Mouse (Mus musculus) adrenal gland, adult (tissue): ENCODE measurements around the gene Nxpe3.

Experiments
- DNase-seq, 2 experiments: peaks; one replicate each; pipeline ENCODE4 v3.0.0; 2022 to 2023; ENCODE audit warnings: low spot score in 1 of 2; ENCODE audit not compliant: inconsistent age in 2 of 2

Nxpe3 gene

DNA sequence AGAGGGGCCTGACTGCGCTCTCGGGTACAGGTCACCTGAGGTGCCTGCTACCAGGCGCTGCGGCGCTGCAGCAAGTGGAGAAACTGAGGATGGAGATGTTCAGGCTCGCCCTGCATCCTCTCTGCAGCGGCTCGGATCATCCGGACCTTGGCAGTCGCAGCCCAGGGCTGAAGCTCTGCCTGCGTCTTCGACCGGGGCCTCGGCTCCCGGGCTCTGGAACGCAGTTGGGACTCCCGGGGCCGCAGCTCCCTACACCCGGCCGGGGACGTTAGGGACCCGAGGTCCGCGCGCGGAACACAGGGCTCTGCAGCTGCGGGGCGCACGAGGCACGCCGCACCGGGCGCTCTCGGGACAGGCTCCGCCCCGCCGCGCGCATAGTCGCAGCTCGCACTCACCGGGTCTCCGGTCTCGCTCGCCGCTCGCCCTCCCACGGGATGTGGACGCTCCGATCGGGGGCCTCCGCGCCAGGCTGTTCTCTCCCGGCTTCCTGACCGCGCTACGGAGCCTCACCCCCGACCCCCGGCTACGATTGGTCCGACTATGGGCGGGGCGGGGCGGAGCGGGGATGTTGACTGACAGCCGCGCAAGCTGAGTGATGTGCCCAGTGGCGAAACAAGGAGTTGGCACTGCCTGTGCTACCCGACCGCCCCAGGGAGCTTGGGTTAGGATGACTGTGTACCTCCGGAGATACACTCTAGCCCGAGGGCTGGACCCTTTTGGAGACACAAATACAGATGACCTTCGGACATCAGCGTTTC, at the start of gene Nxpe3:
TSS of gene Nxpe3 (minus strand) at position 393 of the 758 bp plus-strand sequence.
- peak; percentile 87 to 96 for DNase-seq

DNA sequence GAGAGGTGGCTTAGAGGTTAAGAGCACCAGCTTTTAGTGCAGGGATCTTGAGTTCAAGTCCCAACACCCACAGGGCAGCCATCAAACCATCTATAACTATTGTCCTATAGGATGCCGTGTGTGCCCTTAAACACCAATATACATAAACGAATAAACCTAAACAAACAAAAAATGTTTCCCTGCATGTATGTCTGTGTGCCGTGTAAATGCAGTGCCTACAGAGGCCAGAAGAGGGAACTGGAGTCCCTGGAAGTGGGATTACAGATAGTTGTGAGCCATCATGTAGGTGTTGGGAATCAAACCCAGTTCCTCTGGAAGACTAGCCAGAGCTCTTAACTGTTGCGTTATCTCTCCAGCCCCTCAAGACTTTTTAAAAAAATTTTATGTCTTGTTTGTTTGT, 45.7 kb upstream of the Nxpe3 start:
- no peak for DNase-seq

- DNase-seq, result no peak
These were observed 44.6 kb upstream of the Nxpe3 start for GRCm38 (mm10) chr16:55939703-55940102.

DNA sequence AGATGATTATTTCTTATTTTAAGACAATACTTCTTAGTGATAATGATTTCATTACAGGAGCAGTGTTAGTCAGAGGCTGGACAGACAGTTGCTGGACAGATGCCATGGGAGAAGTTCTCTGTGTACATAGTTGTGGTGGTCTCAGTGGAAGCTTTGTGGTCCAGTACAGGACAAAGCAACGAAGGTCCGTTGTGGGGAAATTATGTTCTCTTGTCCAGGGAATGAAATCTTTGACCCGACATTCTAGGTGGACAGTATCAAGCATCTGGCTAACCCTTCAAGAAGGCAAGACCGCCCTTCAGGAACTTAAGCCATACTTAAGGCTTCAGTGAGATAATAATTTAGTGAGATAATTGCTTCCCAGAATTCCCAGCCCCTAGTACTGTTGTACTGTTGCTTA, 43.7 kb upstream of the Nxpe3 start:
- no peak for DNase-seq

DNA sequence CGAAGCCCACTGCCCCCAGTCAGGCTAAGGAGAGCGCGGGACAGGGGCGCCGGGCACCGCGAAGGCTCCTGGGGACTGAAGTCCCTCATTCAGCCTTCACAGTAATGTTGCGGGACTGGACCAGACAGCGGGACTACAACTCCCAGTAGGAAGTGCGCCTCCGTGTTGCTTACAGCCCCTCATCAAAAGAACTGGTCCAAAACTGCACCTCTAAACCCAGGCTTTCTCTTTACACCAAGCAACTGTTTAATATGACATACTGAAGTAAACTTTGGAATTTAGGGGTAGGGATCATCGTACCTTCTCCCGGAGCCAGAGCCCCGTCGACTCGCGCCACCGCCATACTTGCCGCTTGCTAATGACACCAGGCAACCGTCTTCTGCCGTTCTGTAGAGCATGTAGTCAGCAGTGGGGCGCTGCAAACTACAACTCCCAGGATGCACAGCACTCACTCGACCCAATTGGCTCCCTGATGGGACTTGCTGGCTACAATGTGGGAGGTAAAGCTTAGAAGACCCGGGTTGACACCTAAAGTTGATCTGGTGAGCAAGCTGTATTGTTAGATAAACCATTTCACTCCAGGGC, 39.5 kb upstream of the Nxpe3 start, which contains the start of gene Cep97:
TSS of gene Cep97 (minus strand) at position 403 of the 585 bp plus-strand sequence.
- DNase-seq, result peak; percentile 93 to 98

GRCm38 (mm10) chr16:55933681-55934343, 38.7 kb upstream of the Nxpe3 start:
- peak in 1 of 2 experiments; percentile 58 for DNase-seq

DNA sequence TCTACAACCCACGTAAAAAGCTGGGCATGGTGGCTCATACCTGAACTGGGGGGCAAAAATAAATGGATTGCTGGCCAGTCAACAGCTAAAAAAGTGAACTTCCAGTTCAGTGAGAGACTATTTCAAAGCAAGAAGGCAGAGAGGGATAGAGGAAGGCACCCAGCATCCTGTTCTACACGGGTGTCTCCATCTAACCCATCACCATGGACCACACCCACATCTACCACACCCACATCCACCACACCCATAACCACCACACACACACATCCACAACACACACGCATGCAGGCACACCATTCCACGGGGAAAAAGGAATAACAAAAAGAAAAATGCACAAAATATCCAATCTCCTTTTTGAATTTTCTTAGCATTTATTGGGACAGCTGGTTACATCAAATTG, 28.9 kb upstream of the Nxpe3 start:
- DNase-seq, result no peak

DNA sequence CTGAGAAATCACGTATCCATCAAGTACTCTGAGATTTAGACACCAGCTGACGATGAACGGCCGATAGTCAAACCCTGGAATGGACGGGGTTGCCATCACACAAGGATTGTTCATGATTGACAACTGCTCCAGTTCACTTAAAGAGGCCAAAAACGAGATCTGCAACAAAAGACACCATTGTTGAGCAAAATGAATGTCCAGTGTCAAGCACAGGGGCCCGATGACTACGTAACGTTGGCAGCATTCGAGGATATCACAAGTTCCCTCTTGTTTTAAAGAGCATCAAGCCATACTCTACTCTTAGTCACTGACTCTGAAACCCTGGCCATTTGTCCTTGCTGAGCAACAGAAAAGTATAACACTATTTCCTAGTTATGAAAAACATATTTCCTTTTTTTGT, 27.0 kb upstream of the Nxpe3 start:
- no peak for DNase-seq

DNA sequence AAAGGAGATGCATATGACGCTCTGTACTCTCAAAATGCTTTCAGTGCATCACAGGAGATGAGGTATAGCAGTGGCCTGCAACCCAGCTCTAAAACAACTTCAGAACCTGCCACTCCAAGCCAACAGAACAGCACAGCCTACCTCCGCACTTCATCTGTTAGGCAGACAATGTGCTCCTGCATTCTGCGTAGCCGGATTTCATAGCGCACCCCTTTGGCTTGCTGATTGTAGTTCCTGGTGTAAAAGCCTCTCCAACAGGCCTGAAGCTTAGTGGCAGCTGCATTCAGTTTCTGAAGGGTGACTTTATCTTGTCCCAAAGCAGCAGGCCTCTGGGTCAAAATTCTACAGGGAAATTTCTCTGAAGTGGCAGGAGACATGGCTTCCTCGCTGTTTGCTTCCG, 19.6 kb upstream of the Nxpe3 start:
- no peak for DNase-seq

- no peak for DNase-seq
These were observed 15.2 kb upstream of the Nxpe3 start for GRCm38 (mm10) chr16:55910208-55910793.

DNA sequence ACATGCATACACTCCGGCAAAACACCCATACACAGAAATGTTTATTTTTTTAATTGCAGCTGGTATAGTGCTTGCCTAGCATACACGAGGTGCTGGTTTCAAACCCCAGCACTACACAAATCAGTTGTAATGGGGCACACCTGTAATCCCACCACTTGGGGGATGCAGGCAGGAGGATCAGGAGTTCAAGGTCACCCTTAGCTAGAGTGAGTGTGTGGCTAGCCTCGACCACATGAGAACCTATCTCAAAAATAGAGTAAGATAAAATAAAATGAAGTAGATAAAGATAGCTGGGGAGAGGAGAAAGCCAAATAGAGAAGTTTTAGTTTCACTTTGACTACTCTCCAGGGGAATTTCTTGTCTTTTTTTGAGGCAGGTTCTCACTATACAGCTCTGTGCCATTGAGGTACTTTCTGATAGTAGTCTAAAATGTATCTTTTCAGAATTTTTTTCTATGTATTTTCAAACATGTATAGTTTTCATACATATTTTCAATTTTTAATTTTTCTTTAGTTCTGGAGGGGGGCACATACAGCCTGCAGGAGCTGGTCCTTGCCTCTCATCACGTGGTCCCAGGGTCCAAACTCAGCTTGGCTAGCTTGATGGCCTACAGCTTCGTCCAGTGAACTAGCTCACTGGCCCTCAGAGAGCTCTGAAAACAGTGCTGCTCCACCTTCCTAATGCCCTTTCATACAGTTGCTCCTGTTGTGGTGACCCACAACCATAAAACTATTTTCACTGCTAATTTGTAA, 12.0 kb upstream of the Nxpe3 start:
- no peak for DNase-seq

DNA sequence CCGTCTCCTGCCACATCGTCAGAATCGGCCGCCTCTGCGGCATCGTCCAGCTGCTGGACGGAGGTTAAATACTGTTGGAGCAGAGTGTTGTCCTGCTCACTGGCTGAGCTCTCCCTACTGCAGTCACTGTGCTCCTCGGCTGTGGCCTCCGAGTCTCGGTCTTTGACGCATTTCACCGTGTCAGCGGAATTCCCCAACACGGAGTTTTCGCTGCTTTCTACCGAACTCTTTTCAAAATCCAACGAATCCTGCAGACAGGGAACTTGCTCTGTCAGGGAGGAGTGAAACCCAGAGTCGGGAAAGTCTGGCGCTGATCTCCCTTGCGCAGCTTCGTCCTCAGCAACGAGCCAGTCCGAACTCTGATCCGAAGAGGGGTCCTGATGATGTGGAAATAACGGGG, 10.3 kb upstream of the Nxpe3 start:
- DNase-seq, result no peak

- no peak for DNase-seq
These were observed 7.0 kb upstream of the Nxpe3 start for GRCm38 (mm10) chr16:55901839-55902756.

DNA sequence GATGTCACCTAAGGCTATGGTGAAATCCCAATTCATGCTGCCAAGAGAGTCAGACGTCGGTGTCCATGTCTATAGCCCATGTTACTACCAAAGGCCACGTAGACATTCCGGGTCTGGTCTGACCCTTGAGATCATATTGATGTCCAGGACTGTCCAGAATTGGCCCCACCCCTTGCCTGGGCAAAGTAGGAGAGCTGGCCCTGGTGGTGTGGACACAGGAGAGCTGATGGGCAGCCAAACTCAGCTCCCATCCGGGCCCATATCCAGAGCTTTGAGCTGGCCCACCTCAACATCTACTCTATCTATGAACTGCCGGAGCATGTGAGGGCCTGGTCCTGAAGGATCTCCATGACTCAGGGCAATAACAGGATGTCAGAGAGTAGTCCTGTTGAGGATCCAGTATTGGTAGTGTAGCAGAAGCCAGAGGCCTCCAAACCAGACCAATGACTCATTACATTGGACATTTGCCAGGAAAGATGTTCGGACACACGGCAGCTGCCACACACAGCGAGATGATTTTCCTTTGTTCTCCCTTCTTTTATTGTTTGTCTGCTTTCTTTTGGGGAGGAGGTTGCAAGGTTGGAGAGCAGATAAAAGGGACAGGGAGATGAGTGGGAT, 3.4 kb upstream of the Nxpe3 start:
- peak; percentile 16 to 82 for DNase-seq

- DNase-seq, result no peak
These were observed 588 bp upstream of the Nxpe3 start for GRCm38 (mm10) chr16:55895651-55896095.

- peak in 1 of 2 experiments; percentile 12 for DNase-seq
These were observed 571 bp downstream of the Nxpe3 start for GRCm38 (mm10) chr16:55894536-55894892.

DNA sequence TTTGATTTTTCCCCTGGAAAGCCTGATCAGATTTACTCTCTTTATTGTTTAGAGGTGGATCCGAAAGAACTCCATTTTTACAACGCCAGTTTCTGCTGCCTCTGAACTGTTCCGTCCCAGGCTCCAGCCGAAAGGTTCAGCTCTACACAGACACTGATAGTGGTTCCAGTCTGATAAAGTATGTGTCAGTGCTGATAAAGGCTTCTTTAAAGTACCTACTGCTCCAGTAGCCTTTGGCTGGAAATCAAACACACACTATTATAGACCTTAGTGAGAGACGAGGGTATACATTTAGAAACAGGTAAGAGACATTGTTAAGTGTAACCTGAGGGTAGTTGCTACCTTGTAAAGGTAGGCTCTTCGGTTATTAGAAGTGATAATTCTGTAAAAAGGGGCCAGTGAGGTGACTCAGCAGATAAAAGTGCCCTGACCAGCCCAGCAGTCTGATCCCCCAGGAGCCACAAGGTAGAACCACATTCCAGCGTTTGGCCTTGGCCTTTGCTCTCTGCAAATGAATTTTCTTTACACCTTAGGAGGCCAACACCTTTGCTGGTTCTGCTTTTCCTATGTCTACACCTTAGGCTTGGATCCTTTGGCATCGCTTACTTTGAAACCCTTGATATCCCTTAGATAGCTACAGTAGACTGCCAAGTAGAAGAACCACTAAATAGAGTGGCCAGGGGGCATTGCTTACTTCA, 1.5 kb downstream of the Nxpe3 start:
- no peak for DNase-seq

GRCm38 (mm10) chr16:55892484-55892883, 2.6 kb downstream of the Nxpe3 start:
- DNase-seq, result no peak

DNA sequence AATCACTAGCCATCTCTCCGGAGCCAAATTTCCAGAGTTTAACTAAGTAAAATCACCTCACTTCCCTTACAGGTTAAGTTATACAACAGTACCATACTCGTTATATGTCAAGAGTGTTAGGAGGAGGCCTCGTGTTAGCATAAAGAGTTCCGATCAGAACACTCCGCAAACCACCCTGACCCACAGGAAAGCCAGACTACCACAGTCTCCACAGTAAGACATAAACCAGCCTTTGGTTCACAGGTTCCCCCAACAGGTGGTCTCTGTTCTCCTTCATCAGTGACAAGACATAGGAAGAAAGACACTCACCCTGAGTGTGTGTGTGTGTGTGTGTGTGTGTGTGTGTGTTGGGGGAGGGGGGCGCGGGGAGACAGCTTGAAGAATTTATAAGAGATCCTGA, 3.7 kb downstream of the Nxpe3 start:
- no peak for DNase-seq
